Mouse (Mus musculus) lung, postnatal 10 days (tissue): ENCODE data around the gene Ehd2.

Source experiments
- DNase-seq: peaks from one replicate; pipeline ENCODE4 v3.0.0; 2021

Gene Ehd2

GRCm38 (mm10) chr7:15901366-15902048 lies 65.9 kb downstream of the Ehd2 start:
- no peak for DNase-seq
